Comparison of ENCODE assay signal across 19 mouse cellular contexts in genomic region chr12:31997328-31997878, GRCm38 (mm10). TPM values are rescaled to one million over a fixed set of nuclear protein-coding genes. Genes with fewer than 3 reads are reported as not detected.
DNase-seq lines count a peak whose midpoint lies in the region; ATAC-seq lines count a peak whose summit lies in the region.
"Had no signal": no experiment of that assay in that cellular context is flagged by ENCODE, and none has a peak within 500 bp of the region (broad histone marks: within the 10 kb centered on the region; RNA-seq: fewer than 3 reads in every experiment).

No protein-coding gene starts in this region.

- H3K27ac ChIP-seq in heart, embryonic 15.5 days, result peak overlapping the region; percentile 7; the same call in 1 of the 2 replicates
- H3K27ac ChIP-seq in liver, embryonic 16.5 days (ENCODE audit: low read length), result peak overlapping the region; percentile 81
- H3K27ac ChIP-seq in forebrain, embryonic 10.5 days, result no peak overlapping the region
- H3K27ac ChIP-seq: embryonic facial prominence, embryonic 12.5 days; heart, embryonic 10.5 days; hindbrain, postnatal 0 days; layer of hippocampus, adult 2 months had no signal

- no peaks in the 10 kb centered on the region for H3K9me3 ChIP-seq in heart, embryonic 15.5 days (replicated peaks)
- H3K9me3 ChIP-seq in liver, embryonic 16.5 days (replicated peaks; ENCODE audit: control insufficient read depth, low read length), result no peaks in the 10 kb centered on the region
- H3K9me3 ChIP-seq in forebrain, embryonic 10.5 days, result no peaks in the 10 kb centered on the region
- H3K9me3 ChIP-seq: embryonic facial prominence, embryonic 12.5 days; heart, embryonic 10.5 days had no signal

- H3K4me1 ChIP-seq in heart, embryonic 15.5 days (replicated peaks), result peaks cover 30% of the 10 kb centered on the region
- H3K4me1 ChIP-seq in liver, embryonic 16.5 days (ENCODE audit: control insufficient read depth, low read depth, low read length), result peaks cover 32% of the 10 kb centered on the region
- no peaks in the 10 kb centered on the region for H3K4me1 ChIP-seq in forebrain, embryonic 10.5 days
- H3K4me1 ChIP-seq: embryonic facial prominence, embryonic 12.5 days had no signal

- no peak overlapping the region for H3K4me2 ChIP-seq in heart, embryonic 15.5 days
- peak overlapping the region; percentile 6; the same call in 1 of the 2 replicates for H3K4me2 ChIP-seq in liver, embryonic 16.5 days (ENCODE audit: low read depth, low read length)
- H3K4me2 ChIP-seq: embryonic facial prominence, embryonic 12.5 days had no signal

- no peak overlapping the region for H3K4me3 ChIP-seq in heart, embryonic 15.5 days
- H3K4me3 ChIP-seq in liver, embryonic 16.5 days (ENCODE audit: low read depth, low read length), result no peak overlapping the region
- no peak overlapping the region for H3K4me3 ChIP-seq in forebrain, embryonic 10.5 days
- H3K4me3 ChIP-seq: embryonic facial prominence, embryonic 12.5 days; heart, embryonic 10.5 days; layer of hippocampus, adult 2 months had no signal

- H3K9ac ChIP-seq in heart, embryonic 15.5 days, result no peak overlapping the region
- H3K9ac ChIP-seq in liver, embryonic 16.5 days (ENCODE audit: low read depth, low read length), result no peak overlapping the region
- H3K9ac ChIP-seq: embryonic facial prominence, embryonic 12.5 days had no signal

- H3K27me3 ChIP-seq in heart, embryonic 15.5 days, result no peaks in the 10 kb centered on the region
- no peaks in the 10 kb centered on the region for H3K27me3 ChIP-seq in liver, embryonic 16.5 days (ENCODE audit: control insufficient read depth, insufficient read depth, low read depth, low read length)
- no peaks in the 10 kb centered on the region for H3K27me3 ChIP-seq in forebrain, embryonic 10.5 days (ENCODE audit: poor library complexity, severe bottlenecking)
- H3K27me3 ChIP-seq: CH12.LX; embryonic facial prominence, embryonic 12.5 days had no signal

- 28% methylated on average over 3 of the region's 3 CpGs for WGBS in heart, embryonic 15.5 days
- WGBS in liver, embryonic 16.5 days (ENCODE audit: insufficient replicate concordance), result 29% methylated on average over 3 of the region's 3 CpGs
- WGBS in forebrain, embryonic 10.5 days, result 86% methylated on average over 3 of the region's 3 CpGs

- H3K36me3 ChIP-seq in heart, embryonic 15.5 days, result no peaks in the 10 kb centered on the region
- H3K36me3 ChIP-seq in liver, embryonic 16.5 days (ENCODE audit: control insufficient read depth, insufficient read depth), result peaks cover 7% of the 10 kb centered on the region
- no peaks in the 10 kb centered on the region for H3K36me3 ChIP-seq in forebrain, embryonic 10.5 days (replicated peaks)
- H3K36me3 ChIP-seq: embryonic facial prominence, embryonic 12.5 days; heart, embryonic 10.5 days had no signal

- ATAC-seq in heart, embryonic 15.5 days (replicated peaks; ENCODE audit: insufficient number of reproducible peaks, insufficient read depth, low FRiP score, low read depth), result no peak; the same call in 1 of the 2 replicates
- ATAC-seq in common myeloid progenitor, adult 5-6 weeks (replicated peaks; ENCODE audit: low read depth, poor library complexity, severe bottlenecking), result peak; percentile 23
- ATAC-seq in liver, embryonic 16.5 days (ENCODE audit: low read depth), result no peak
- ATAC-seq: forebrain, embryonic 16.5 days; hindbrain, postnatal 0 days had no signal

- no peak for DNase-seq in heart, adult 8-10 months (ENCODE audit: low spot score)
- DNase-seq in 416B (ENCODE audit: low read depth), result peak; percentile 79
- no peak for DNase-seq in forebrain, embryonic 10.5 days (ENCODE audit: extremely low spot score, low spot score)
- DNase-seq in urinary bladder, adult 18-20 months (ENCODE audit: low spot score in 2 of 2), result no peak
- no peak for DNase-seq in kidney, adult 8-10 months
- DNase-seq: cerebellum, adult 9-11 months; kidney, adult 18-20 months; layer of hippocampus, postnatal 36 days; retina, postnatal 1 day; right cerebral cortex, postnatal 4 days had no signal

RNA-seq across cellular contexts. Expression of gene Hbp1, which starts 47.1 kb away (rescaled TPM):
- polyA plus RNA-seq in heart, embryonic 15.5 days (2015; fragmentation: Nextera tagmentation; extraction: Ambion mirVana), result 93.5 and 100 TPM in 2 replicates
- 10 to 100 TPM; 59.5 to 74.2 (median 70.5) TPM for total RNA-seq in heart, adult 8-10 months (2022)
- total RNA-seq in common myeloid progenitor, adult 5-6 weeks (2017), result 62.6 and 89.9 TPM in 2 replicates
- 51.5 and 58.8 TPM in 2 replicates for polyA plus RNA-seq in liver, embryonic 16.5 days (2015; fragmentation: Nextera tagmentation; extraction: Ambion mirVana)
- polyA plus RNA-seq in forebrain, embryonic 10.5 days (2016; fragmentation: Nextera tagmentation; extraction: Ambion mirVana), result 69.6 and 70.4 TPM in 2 replicates
